Mouse (Mus musculus): Measurements from ENCODE around the gene Aifm2.

DNA sequence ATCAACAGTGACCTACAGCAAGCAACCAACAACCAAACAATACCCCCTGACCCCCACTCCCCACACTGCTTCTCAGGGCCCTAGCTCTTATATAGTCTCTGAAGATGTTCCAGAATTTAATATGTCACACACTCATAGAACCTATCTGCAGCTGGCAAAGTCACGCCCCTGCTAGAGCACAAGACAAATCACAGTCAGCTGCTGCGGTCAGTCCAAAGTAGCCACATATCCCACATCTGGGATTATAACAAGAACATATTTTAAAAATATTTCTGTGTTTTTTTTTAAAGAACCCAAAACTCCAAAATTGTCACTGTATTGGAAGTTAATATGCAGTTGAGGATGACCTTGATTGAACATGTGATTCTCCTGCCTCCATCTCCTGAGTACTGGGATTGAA, 43.8 kb downstream of the Aifm2 start:
- TF ChIP-seq POLR2A (IDR thresholded peaks at IDR 0.05; ENCODE audit: control insufficient read depth, low read depth, low read length) (no peak), CTCF (IDR thresholded peaks at IDR 0.05; ENCODE audit: control insufficient read depth, insufficient read depth, insufficient replicate concordance, low read depth, low read length) (no peak)

All from testis, adult 2 months (tissue).